Mouse (Mus musculus) CD4-positive, CD25-positive, alpha-beta regulatory T cell, adult 4 months (primary cell): ENCODE data around the gene Scgb2b12. TPM values are rescaled to one million over a fixed set of nuclear protein-coding genes. Genes with fewer than 3 reads are reported as not detected.
"Not testable (repeated sequence)": the region's sequence is repeated elsewhere in the genome, so short reads cannot be mapped to it uniquely, and the experiment has no call there.

Experiments
- ATAC-seq: one replicate; pipeline ENCODE4 v1.8.0; 2017
- polyA plus RNA-seq, 2 experiments: library from polyadenylated mRNA; unstranded; fragments of 100-300 nt; shearing (Covaris generic); gene quantifications; one replicate each; pipeline ENCODE4 v1.2.1; 2017

Scgb2b12 gene
- polyA plus RNA-seq: not detected

DNA sequence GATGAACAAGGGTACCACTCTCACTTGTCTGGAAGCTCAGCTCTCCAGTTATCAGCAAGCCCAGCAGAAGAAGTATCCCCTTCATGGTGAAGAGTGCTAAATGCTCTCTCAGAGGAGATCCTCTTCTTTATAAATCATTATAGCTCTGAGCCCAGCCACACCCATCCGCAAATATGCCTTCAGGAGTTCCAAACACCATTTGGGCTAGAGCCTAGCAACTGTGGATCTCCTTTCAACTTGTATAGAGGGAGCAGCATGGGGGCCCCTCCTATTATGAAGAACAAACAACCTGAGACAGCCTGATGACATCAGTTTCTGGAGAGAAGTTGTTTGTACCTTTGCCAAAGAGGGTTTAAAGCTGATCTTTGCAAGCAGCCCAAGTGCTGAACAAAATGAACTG is at the start of gene Scgb2b12:
Gene Scgb2b12 (minus strand): TSS at position 101 of the 400 bp plus-strand sequence.
- ATAC-seq: not testable (repeated sequence)

GRCm38 (mm10) chr7:32333882-32334281 is 6.8 kb upstream of the Scgb2b12 start, which contains the start of gene Scgb1b12:
Scgb1b12 (plus strand) TSS chr7:32334182.
- ATAC-seq: not testable (repeated sequence)

Other genes with a start within 250 kb of the Scgb2b12 start
- gene Scgb1b10, start 226.4 kb downstream of the Scgb2b12 start, polyA plus RNA-seq: not detected
- gene Scgb2b11, start 116.1 kb downstream of the Scgb2b12 start, polyA plus RNA-seq: not detected
- gene Scgb1b11, start 104.4 kb downstream of the Scgb2b12 start, polyA plus RNA-seq: not detected
- not detected for gene Scgb1b12, start 6.9 kb upstream of the Scgb2b12 start, polyA plus RNA-seq
- not detected for gene Scgb1b29, start 114.3 kb upstream of the Scgb2b12 start, polyA plus RNA-seq